Mouse (Mus musculus) heart, postnatal 0 days (tissue): ENCODE measurements around the gene 5330417C22Rik. TPM values are rescaled to one million over a fixed set of nuclear protein-coding genes. Genes with fewer than 3 reads are reported as not detected.

ENCODE experiments used
- ATAC-seq: fragments of 200-750 bp; cut with Nextera tagmentation; 2 replicates; pipeline ENCODE4 v1.8.0; 2017; ENCODE audit warnings: low read depth, moderate number of reproducible peaks, moderate library complexity; ENCODE audit not compliant: insufficient read depth
- DNase-seq: peaks from one replicate; pipeline ENCODE4 v3.0.0-alpha.2; 2016; ENCODE audit warnings: low spot score
- H3K27ac ChIP-seq: fragments of 300-500 bp; sonication (generic); 2 replicates; pipeline ENCODE4 v1.5.1; 2014; ENCODE audit warnings: low read depth, mild to moderate bottlenecking
- H3K27me3 ChIP-seq: fragments of 300-500 bp; sonication (generic); 2 replicates; pipeline ENCODE4 v1.6.1; 2014; ENCODE audit warnings: low read length, mixed read lengths; ENCODE audit not compliant: control insufficient read depth, insufficient read depth
- H3K36me3 ChIP-seq: fragments of 300-500 bp; sonication (generic); replicated peaks from 2 replicates; pipeline ENCODE4 v1.6.1; 2014; ENCODE audit warnings: low read length, mixed read lengths; ENCODE audit not compliant: control insufficient read depth, insufficient read depth
- H3K4me1 ChIP-seq: fragments of 300-500 bp; sonication (generic); 2 replicates; pipeline ENCODE4 v1.6.1; 2014; ENCODE audit warnings: antibody characterized with exemption; ENCODE audit not compliant: control insufficient read depth, insufficient read depth
- H3K4me2 ChIP-seq: fragments of 300-500 bp; sonication (generic); 2 replicates; pipeline ENCODE4 v1.6.1; 2014; ENCODE audit warnings: low read depth, mild to moderate bottlenecking, low read length, moderate library complexity
- H3K4me3 ChIP-seq: fragments of 300-500 bp; sonication (generic); 2 replicates; pipeline ENCODE4 v1.5.1; 2014; ENCODE audit warnings: low read depth, low read length
- H3K9ac ChIP-seq: fragments of 300-500 bp; sonication (generic); replicated peaks from 2 replicates; pipeline ENCODE4 v1.6.1; 2014; ENCODE audit warnings: low read depth, low read length, mixed read lengths
- H3K9me3 ChIP-seq: fragments of 300-500 bp; sonication (generic); replicated peaks from 2 replicates; pipeline ENCODE4 v1.6.1; 2016; ENCODE audit warnings: low read length; ENCODE audit not compliant: control insufficient read depth
- CTCF ChIP-seq: IDR thresholded peaks from 2 replicates; pipeline ENCODE4 v1.5.1; 2016; ENCODE audit warnings: antibody characterized with exemption, control low read depth, low read depth
- EP300 ChIP-seq: IDR thresholded peaks from 2 replicates; pipeline ENCODE4 v1.6.1; 2016; ENCODE audit warnings: antibody characterized with exemption, low read depth
- WGBS: fragments of 180-500 bp; shearing (Covaris S2); extraction: QIAGEN DNeasy Blood & Tissue Kit; methylation state at CpG from one replicate; pipeline ENCODE4 v1.1.7; 2014; 5-methylcytosine and 5-hydroxymethylcytosine counted together
- polyA plus RNA-seq: library from polyadenylated mRNA; unstranded; fragments of >200 nt; fragmentation: Nextera tagmentation; extraction: Ambion mirVana; gene quantifications from 2 replicates; pipeline ENCODE4 v1.2.1, GENCODE M21; 2015
- total RNA-seq: library from RNA; depleted of rRNA; stranded (reverse); fragments of >200 nt; gene quantifications from 2 replicates; pipeline ENCODE4 v1.2.3, GENCODE M21; 2014; ENCODE audit warnings: low replicate concordance

5330417C22Rik gene
- total and polyA plus RNA-seq, 2 experiments from 2014 or later = 0.04 to 0.34 TPM

- TF ChIP-seq EP300 (no peak), CTCF (no peak)
- Histone ChIP-seq H3K4me3 (no peak overlapping the region), H3K36me3 (no peaks in the 10 kb centered on the region), H3K9me3 (no peaks in the 10 kb centered on the region), H3K4me1 (no peaks in the 10 kb centered on the region; the same call in 1 of the 2 replicates), H3K27ac (no peak overlapping the region), H3K9ac (no peak overlapping the region), H3K4me2 (no peak overlapping the region), H3K27me3 (no peaks in the 10 kb centered on the region)
- DNase-seq (no peak), ATAC-seq (no peak)
- WGBS = 76% methylated on average over 9 of the region's 9 CpGs
Observed at GRCm38 (mm10) chr3:108494861-108495474, 41.4 kb downstream of the 5330417C22Rik start.

GRCm38 (mm10) chr3:108489968-108490367, 46.4 kb downstream of the 5330417C22Rik start:
- no peak overlapping the region for H3K27ac ChIP-seq
- no peak for ATAC-seq
- no peaks in the 10 kb centered on the region for H3K27me3 ChIP-seq
- no peak for DNase-seq
- no peaks in the 10 kb centered on the region for H3K4me1 ChIP-seq
- H3K9me3 ChIP-seq = no peaks in the 10 kb centered on the region
- no peak overlapping the region for H3K9ac ChIP-seq
- H3K4me2 ChIP-seq = no peak overlapping the region
- H3K36me3 ChIP-seq = no peaks in the 10 kb centered on the region
- 39% methylated on average over 3 of the region's 3 CpGs for WGBS
- no peak for TF ChIP-seq CTCF
- TF ChIP-seq EP300 = no peak
- no peak overlapping the region for H3K4me3 ChIP-seq

- 84% methylated on average over 4 of the region's 4 CpGs for WGBS
- Histone ChIP-seq H3K4me1 (no peaks in the 10 kb centered on the region), H3K36me3 (no peaks in the 10 kb centered on the region), H3K27me3 (no peaks in the 10 kb centered on the region), H3K9ac (no peak overlapping the region), H3K27ac (no peak overlapping the region), H3K4me3 (no peak overlapping the region), H3K9me3 (no peaks in the 10 kb centered on the region), H3K4me2 (no peak overlapping the region)
- TF ChIP-seq EP300 (no peak), CTCF (no peak)
- DNase-seq (no peak), ATAC-seq (no peak)
Observed at GRCm38 (mm10) chr3:108484749-108485148, 51.6 kb downstream of the 5330417C22Rik start.

GRCm38 (mm10) chr3:108478800-108479199, 57.5 kb downstream of the 5330417C22Rik start:
- H3K27ac ChIP-seq = no peak overlapping the region
- no peak for ATAC-seq
- H3K9ac ChIP-seq = no peak overlapping the region
- no peak overlapping the region for H3K4me2 ChIP-seq
- 85% methylated on average over 4 of the region's 4 CpGs for WGBS
- DNase-seq = no peak
- no peaks in the 10 kb centered on the region for H3K27me3 ChIP-seq
- no peaks in the 10 kb centered on the region for H3K4me1 ChIP-seq
- no peaks in the 10 kb centered on the region for H3K9me3 ChIP-seq
- no peak overlapping the region for H3K4me3 ChIP-seq
- no peaks in the 10 kb centered on the region for H3K36me3 ChIP-seq
- no peak for TF ChIP-seq EP300

GRCm38 (mm10) chr3:108476761-108477619, 59.3 kb downstream of the 5330417C22Rik start:
- Histone ChIP-seq H3K27me3 (no peaks in the 10 kb centered on the region), H3K9me3 (no peaks in the 10 kb centered on the region), H3K27ac (no peak overlapping the region), H3K4me2 (no peak overlapping the region), H3K36me3 (no peaks in the 10 kb centered on the region), H3K9ac (no peak overlapping the region), H3K4me3 (no peak overlapping the region), H3K4me1 (no peaks in the 10 kb centered on the region)
- TF ChIP-seq CTCF (no peak), EP300 (no peak)
- DNase-seq (no peak), ATAC-seq (no peak)
- 62% methylated on average over 14 of the region's 14 CpGs for WGBS
